ENCODE assay signal across 23 mouse cellular contexts in genomic region chr13:103602302-103602701, GRCm38 (mm10).
DNase-seq lines count a peak whose midpoint lies in the region; ATAC-seq lines count a peak whose summit lies in the region.
"Had no signal": no experiment of that assay in that cellular context is flagged by ENCODE, and none has a peak within 500 bp of the region (broad histone marks: within the 10 kb centered on the region; RNA-seq: fewer than 3 reads in every experiment).

No protein-coding gene starts in this region.

- no peak for ATAC-seq in kidney, embryonic 15.5 days (replicated peaks; ENCODE audit: low FRiP score)
- ATAC-seq: activated CD4-positive, CD25-positive, alpha-beta regulatory T cell, adult 4 months; forebrain, embryonic 13.5 days; forebrain, postnatal 0 days; Patski had no signal

- H3K9me3 ChIP-seq in kidney, embryonic 15.5 days (replicated peaks) = no peaks in the 10 kb centered on the region
- H3K9me3 ChIP-seq: embryonic facial prominence, embryonic 13.5 days; forebrain, embryonic 13.5 days; heart, embryonic 15.5 days; hindbrain, embryonic 10.5 days had no signal

- H3K4me2 ChIP-seq in kidney, embryonic 15.5 days = no peak overlapping the region
- H3K4me2 ChIP-seq: embryonic facial prominence, embryonic 13.5 days; forebrain, embryonic 13.5 days; heart, embryonic 11.5 days; heart, embryonic 15.5 days; hindbrain, embryonic 14.5 days had no signal

- no peak overlapping the region for H3K27ac ChIP-seq in kidney, embryonic 15.5 days
- H3K27ac ChIP-seq: embryonic facial prominence, embryonic 13.5 days; forebrain, embryonic 13.5 days; heart, adult 2 months; heart, embryonic 15.5 days; hindbrain, embryonic 10.5 days; hindbrain, embryonic 14.5 days had no signal

- H3K4me3 ChIP-seq in kidney, embryonic 15.5 days (replicated peaks) = no peak overlapping the region
- H3K4me3 ChIP-seq: embryonic facial prominence, embryonic 13.5 days; forebrain, embryonic 13.5 days; heart, adult 2 months; heart, embryonic 15.5 days; hindbrain, embryonic 10.5 days had no signal

- no peak overlapping the region for H3K9ac ChIP-seq in kidney, embryonic 15.5 days
- H3K9ac ChIP-seq: embryonic facial prominence, embryonic 13.5 days; forebrain, embryonic 13.5 days; forebrain, postnatal 0 days; heart, embryonic 15.5 days; hindbrain, embryonic 14.5 days had no signal

- no peaks in the 10 kb centered on the region for H3K36me3 ChIP-seq in kidney, embryonic 15.5 days
- H3K36me3 ChIP-seq: embryonic facial prominence, embryonic 13.5 days; heart, embryonic 15.5 days; hindbrain, embryonic 10.5 days had no signal

- intact Hi-C loops in heart, postnatal 25 days (cut with DNase I) = no loop called here

- WGBS in kidney, embryonic 15.5 days = 90% methylated on average over 5 of the region's 5 CpGs

- H3K27me3 ChIP-seq in kidney, embryonic 15.5 days = no peaks in the 10 kb centered on the region
- H3K27me3 ChIP-seq: embryonic facial prominence, embryonic 13.5 days; forebrain, embryonic 13.5 days; heart, embryonic 15.5 days had no signal

- H3K4me1 ChIP-seq in kidney, embryonic 15.5 days = no peaks in the 10 kb centered on the region
- H3K4me1 ChIP-seq: embryonic facial prominence, embryonic 13.5 days; forebrain, embryonic 13.5 days; heart, embryonic 15.5 days; hindbrain, embryonic 10.5 days had no signal

- DNase-seq in heart, adult 11 months = peak; percentile 40
- no peak for DNase-seq in heart, postnatal 25 days (ENCODE audit: low spot score)
- peak; percentile 6 to 15 for DNase-seq in kidney, adult 8-10 months
- peak; percentile 44 for DNase-seq in ovary, adult 18-20 months (ENCODE audit: low spot score)
- no peak for DNase-seq in ovary, postnatal 10 days (ENCODE audit: low spot score)
- DNase-seq in layer of hippocampus, postnatal 36 days = no peak
- DNase-seq: adrenal gland, postnatal 14 days; cerebellum, adult 18-20 months; cerebellum, adult 9-11 months; cerebellum, postnatal 36 days; forebrain, postnatal 0 days; gastrocnemius, postnatal 36 days; heart, adult 2 months; heart, postnatal 14 days had no signal

Comparison
In these comparisons a context has a peak if more than half of its experiments do, and no peak if none do; other contexts are left out.
1. DNase-seq: peak in heart, adult 11 months (single experiment), kidney, adult 8-10 months (2 of 2) and ovary, adult 18-20 months (single experiment); none in heart, postnatal 25 days (single experiment), ovary, postnatal 10 days (single experiment) and layer of hippocampus, postnatal 36 days (0 of 2).